In the genomic region with DNA sequence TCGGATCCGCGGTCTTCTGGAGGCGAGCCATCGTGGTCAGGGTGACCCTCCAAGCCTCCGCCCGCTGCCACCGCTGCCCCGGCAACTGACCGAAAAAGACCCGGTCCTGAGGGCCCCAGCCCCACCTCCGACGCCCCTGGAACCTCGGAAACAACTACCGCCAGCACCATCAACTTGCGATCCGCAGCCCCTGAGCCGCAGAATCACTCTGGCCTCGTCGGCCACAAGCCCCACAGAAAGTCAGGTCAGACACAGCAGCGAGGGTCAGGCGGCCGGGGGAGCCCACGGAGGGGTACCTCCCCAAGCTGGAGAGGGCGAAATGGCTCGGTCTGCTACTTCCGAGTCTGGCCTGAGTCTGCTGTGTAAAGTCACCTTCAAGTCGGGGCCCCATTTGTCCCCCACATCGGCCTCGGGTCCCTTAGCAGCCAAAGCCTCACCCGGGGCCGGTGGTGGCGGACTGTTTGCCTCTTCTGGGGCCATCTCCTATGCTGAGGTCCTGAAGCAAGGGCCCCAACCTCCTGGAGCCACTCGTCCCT, we compare ENCODE assay signal across 8 mouse cellular contexts. TPM values are rescaled to one million over a fixed set of nuclear protein-coding genes. Genes with fewer than 3 reads are reported as not detected.
DNase-seq lines count a peak whose midpoint lies in the region; ATAC-seq and TF ChIP-seq lines count a peak whose summit lies in the region.

No protein-coding gene starts in this region.

- H3K4me1 ChIP-seq in heart, embryonic 11.5 days (ENCODE audit: control insufficient read depth, insufficient read depth, low read length): peaks cover 17% of the 10 kb centered on the region
- peaks cover 4 to 25% of the 10 kb centered on the region in 2 experiments; a peak in 3 of 4 replicates for H3K4me1 ChIP-seq in ES-E14 (ENCODE audit: control insufficient read depth in 2 of 2, insufficient read depth in 2 of 2, low read length in 2 of 2, poor library complexity in 1 of 2)
- peaks cover 46% of the 10 kb centered on the region for H3K4me1 ChIP-seq in hindbrain, embryonic 12.5 days
- H3K4me1 ChIP-seq in midbrain, embryonic 15.5 days: peaks cover 39% of the 10 kb centered on the region

- peak overlapping the region; percentile 54 for H3K9ac ChIP-seq in heart, embryonic 11.5 days (ENCODE audit: low read depth, low read length)
- peak overlapping the region; percentile 47; the same call in 1 of the 2 replicates for H3K9ac ChIP-seq in ES-E14 (ENCODE audit: insufficient read depth, low read depth, low read length, poor library complexity, severe bottlenecking)
- H3K9ac ChIP-seq in hindbrain, embryonic 12.5 days: peak overlapping the region; percentile 54; the same call in 1 of the 2 replicates
- H3K9ac ChIP-seq in midbrain, embryonic 15.5 days: no peak overlapping the region

- in situ Hi-C loops in ES-E14 (cut with MboI; ENCODE audit: low sequenced_read_pairs in 2 of 2, unreplicated experiment in 2 of 2): no loop called here

- H3K9me3 ChIP-seq in heart, embryonic 11.5 days (replicated peaks; ENCODE audit: control insufficient read depth, low read length): no peaks in the 10 kb centered on the region
- no peaks in the 10 kb centered on the region for H3K9me3 ChIP-seq in ES-E14 (ENCODE audit: control insufficient read depth, insufficient read depth, low read depth, low read length)
- no peaks in the 10 kb centered on the region for H3K9me3 ChIP-seq in hindbrain, embryonic 12.5 days (replicated peaks)
- H3K9me3 ChIP-seq in midbrain, embryonic 15.5 days: no peaks in the 10 kb centered on the region

- no peak for ATAC-seq in heart, embryonic 11.5 days (replicated peaks; ENCODE audit: insufficient number of reproducible peaks, low FRiP score, low TSS enrichment)
- ATAC-seq in hindbrain, embryonic 12.5 days (ENCODE audit: low FRiP score): no peak
- ATAC-seq in midbrain, embryonic 15.5 days (replicated peaks): no peak
- no peak for ATAC-seq in frontal cortex, adult (ENCODE audit: low TSS enrichment)

- H3K36me3 ChIP-seq in heart, embryonic 11.5 days (ENCODE audit: control insufficient read depth, insufficient read depth, low read length): peaks cover 26% of the 10 kb centered on the region
- H3K36me3 ChIP-seq in ES-E14 (ENCODE audit: control insufficient read depth, insufficient read depth, low read length, poor library complexity, severe bottlenecking): peaks cover 33% of the 10 kb centered on the region
- peaks cover 34% of the 10 kb centered on the region for H3K36me3 ChIP-seq in hindbrain, embryonic 12.5 days
- H3K36me3 ChIP-seq in midbrain, embryonic 15.5 days (replicated peaks): peaks cover 25% of the 10 kb centered on the region

- no peak overlapping the region for H3K27ac ChIP-seq in heart, embryonic 11.5 days (ENCODE audit: low read depth, low read length)
- no peak overlapping the region for H3K27ac ChIP-seq in ES-E14 (ENCODE audit: insufficient read depth, low read depth, low read length, poor library complexity, severe bottlenecking)
- H3K27ac ChIP-seq in hindbrain, embryonic 12.5 days: no peak overlapping the region
- no peak overlapping the region for H3K27ac ChIP-seq in midbrain, embryonic 15.5 days

- H3K4me3 ChIP-seq in heart, embryonic 11.5 days (ENCODE audit: low read depth, low read length): peak overlapping the region; percentile 71
- peak overlapping the region; percentile 35 to 99; a peak in 3 of 4 replicates for H3K4me3 ChIP-seq in ES-E14 (ENCODE audit: insufficient read depth in 1 of 2, low read depth in 1 of 2, low read length in 2 of 2, poor library complexity in 1 of 2, severe bottlenecking in 1 of 2)
- peak overlapping the region; percentile 68 for H3K4me3 ChIP-seq in hindbrain, embryonic 12.5 days
- peak overlapping the region; percentile 60; the same call in 1 of the 2 replicates for H3K4me3 ChIP-seq in midbrain, embryonic 15.5 days

- peaks cover 57% of the 10 kb centered on the region for H3K27me3 ChIP-seq in heart, embryonic 11.5 days (ENCODE audit: control insufficient read depth, insufficient read depth, low read length)
- H3K27me3 ChIP-seq in hindbrain, embryonic 12.5 days: peaks cover 58% of the 10 kb centered on the region
- peaks cover 49% of the 10 kb centered on the region for H3K27me3 ChIP-seq in midbrain, embryonic 15.5 days (replicated peaks)

- 6% methylated on average over 34 of the region's 34 CpGs for WGBS in heart, embryonic 11.5 days (ENCODE audit: insufficient replicate concordance)
- WGBS in hindbrain, embryonic 12.5 days: 5% methylated on average over 34 of the region's 34 CpGs
- WGBS in midbrain, embryonic 15.5 days: 5% methylated on average over 34 of the region's 34 CpGs

- H3K4me2 ChIP-seq in heart, embryonic 11.5 days: peak overlapping the region; percentile 81
- H3K4me2 ChIP-seq in hindbrain, embryonic 12.5 days (replicated peaks): peak overlapping the region; percentile 76
- H3K4me2 ChIP-seq in midbrain, embryonic 15.5 days: peak overlapping the region; percentile 66

- no peak for DNase-seq in heart, adult 9 months (ENCODE audit: low spot score in 2 of 2)
- no peak for DNase-seq in ES-E14 (ENCODE audit: low read depth, low spot score)
- DNase-seq in urinary bladder, adult 2 months (ENCODE audit: low spot score): no peak
- no peak for DNase-seq in frontal cortex, postnatal 14 days (ENCODE audit: low spot score in 2 of 2)

TF ChIP-seq in ES-E14, 5 proteins besides CTCF, POLR2A, EP300 and RAD21:
- no peak for TF ChIP-seq CHD2 (IDR thresholded peaks at IDR 0.05; ENCODE audit: low read depth, low read length)
- no peak for TF ChIP-seq MAFK (IDR thresholded peaks at IDR 0.05; ENCODE audit: insufficient read depth, low read depth, low read length)
- TF ChIP-seq ZNF384 (IDR thresholded peaks at IDR 0.05; ENCODE audit: low read depth, low read length): no peak
- TF ChIP-seq ZC3H11A (IDR thresholded peaks at IDR 0.05; ENCODE audit: borderline replicate concordance, low read depth, low read length): no peak
- TF ChIP-seq HCFC1 (IDR thresholded peaks at IDR 0.05; ENCODE audit: borderline replicate concordance, insufficient read depth, low read length): no peak

RNA-seq across cellular contexts. Expression of a gene that starts 1.4 kb away (rescaled TPM):
- 2.5 and 3.5 TPM in 2 replicates for polyA plus RNA-seq in heart, embryonic 11.5 days (2014; fragmentation: Nextera tagmentation; extraction: Ambion mirVana)
- 5.1 and 6.2 TPM in 2 replicates for total RNA-seq in ES-E14 (2012; rRNA removed)
- polyA plus RNA-seq in hindbrain, embryonic 12.5 days (2016; fragmentation: Nextera tagmentation; extraction: Ambion mirVana): 5.9 and 6.4 TPM in 2 replicates
- polyA plus RNA-seq in midbrain, embryonic 15.5 days (2015; fragmentation: Nextera tagmentation; extraction: Ambion mirVana): 11.3 and 11.5 TPM in 2 replicates
- polyA plus RNA-seq in urinary bladder, adult 2 months (2012; rRNA removed): 15.6 and 18.4 TPM in 2 replicates

RNA-seq across cellular contexts. Expression of a gene that starts 1.6 kb away (rescaled TPM):
- polyA plus RNA-seq in heart, embryonic 11.5 days (2014; fragmentation: Nextera tagmentation; extraction: Ambion mirVana): 0.42 and 1.1 TPM in 2 replicates
- total RNA-seq in ES-E14 (2012; rRNA removed): 0.67 and 1.2 TPM in 2 replicates
- polyA plus RNA-seq in hindbrain, embryonic 12.5 days (2016; fragmentation: Nextera tagmentation; extraction: Ambion mirVana): 0.46 and 0.56 TPM in 2 replicates
- polyA plus RNA-seq in midbrain, embryonic 15.5 days (2015; fragmentation: Nextera tagmentation; extraction: Ambion mirVana): 0.37 and 1.1 TPM in 2 replicates
- 0.69 and 1.1 TPM in 2 replicates for polyA plus RNA-seq in urinary bladder, adult 2 months (2012; rRNA removed)

RNA-seq across cellular contexts. Expression of a gene that starts 8.9 kb away (rescaled TPM):
- 235 and 252 TPM in 2 replicates for polyA plus RNA-seq in heart, embryonic 11.5 days (2014; fragmentation: Nextera tagmentation; extraction: Ambion mirVana)
- total RNA-seq in ES-E14 (2012; rRNA removed): 209 and 211 TPM in 2 replicates
- polyA plus RNA-seq in hindbrain, embryonic 12.5 days (2016; fragmentation: Nextera tagmentation; extraction: Ambion mirVana): 285 and 288 TPM in 2 replicates
- polyA plus RNA-seq in midbrain, embryonic 15.5 days (2015; fragmentation: Nextera tagmentation; extraction: Ambion mirVana): 282 and 290 TPM in 2 replicates
- polyA plus RNA-seq in urinary bladder, adult 2 months (2012; rRNA removed): 171 and 187 TPM in 2 replicates

RNA-seq across cellular contexts. Expression of a gene that starts 15.6 kb away (rescaled TPM):
- 8.3 and 10.7 TPM in 2 replicates for polyA plus RNA-seq in heart, embryonic 11.5 days (2014; fragmentation: Nextera tagmentation; extraction: Ambion mirVana)
- 20.8 and 42.5 TPM in 2 replicates for total RNA-seq in ES-E14 (2012; rRNA removed)
- polyA plus RNA-seq in hindbrain, embryonic 12.5 days (2016; fragmentation: Nextera tagmentation; extraction: Ambion mirVana): 20.0 and 21.7 TPM in 2 replicates
- polyA plus RNA-seq in midbrain, embryonic 15.5 days (2015; fragmentation: Nextera tagmentation; extraction: Ambion mirVana): 21.8 and 27.9 TPM in 2 replicates
- polyA plus RNA-seq in urinary bladder, adult 2 months (2012; rRNA removed): 40.5 and 52.7 TPM in 2 replicates

RNA-seq across cellular contexts. Expression of a gene that starts 37.0 kb away (rescaled TPM):
- 0.83 and 1.00 TPM in 2 replicates for polyA plus RNA-seq in heart, embryonic 11.5 days (2014; fragmentation: Nextera tagmentation; extraction: Ambion mirVana)
- 5.6 and 5.9 TPM in 2 replicates for total RNA-seq in ES-E14 (2012; rRNA removed)
- polyA plus RNA-seq in hindbrain, embryonic 12.5 days (2016; fragmentation: Nextera tagmentation; extraction: Ambion mirVana): 0.46 and 1.1 TPM in 2 replicates
- polyA plus RNA-seq in midbrain, embryonic 15.5 days (2015; fragmentation: Nextera tagmentation; extraction: Ambion mirVana): 0.90 and 0.95 TPM in 2 replicates
- polyA plus RNA-seq in urinary bladder, adult 2 months (2012; rRNA removed): 5.6 and 6.7 TPM in 2 replicates
